Mouse (Mus musculus): ENCODE measurements around the gene Gje1. TPM values are rescaled to one million over a fixed set of nuclear protein-coding genes. Genes with fewer than 3 reads are reported as not detected.

Gje1 gene
- polyA plus RNA-seq (2012; ENCODE audit: low replicate concordance) = not detected in 2 replicates

DNA sequence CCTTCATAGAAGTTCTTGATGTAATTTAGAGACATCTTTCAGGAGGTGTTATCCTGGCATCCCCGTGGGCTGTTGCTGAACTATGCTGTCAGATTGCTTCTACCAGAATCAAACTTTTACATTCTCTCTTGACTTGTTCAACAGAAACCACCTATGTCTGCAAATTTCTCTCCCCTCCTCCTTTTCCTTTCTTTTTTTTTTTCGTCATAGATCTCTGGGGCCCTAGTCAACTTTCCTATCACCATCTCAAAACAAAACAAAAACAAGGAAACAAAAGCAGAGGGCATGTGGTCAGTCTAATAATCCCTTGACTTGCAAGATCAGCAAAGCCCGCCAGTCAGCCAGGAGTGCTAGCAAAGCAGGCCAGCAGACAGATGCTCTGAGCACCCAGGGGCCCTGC is at the start of gene Gje1:
Gene Gje1 (minus strand): TSS at position 101 of the 400 bp plus-strand sequence.

DNA sequence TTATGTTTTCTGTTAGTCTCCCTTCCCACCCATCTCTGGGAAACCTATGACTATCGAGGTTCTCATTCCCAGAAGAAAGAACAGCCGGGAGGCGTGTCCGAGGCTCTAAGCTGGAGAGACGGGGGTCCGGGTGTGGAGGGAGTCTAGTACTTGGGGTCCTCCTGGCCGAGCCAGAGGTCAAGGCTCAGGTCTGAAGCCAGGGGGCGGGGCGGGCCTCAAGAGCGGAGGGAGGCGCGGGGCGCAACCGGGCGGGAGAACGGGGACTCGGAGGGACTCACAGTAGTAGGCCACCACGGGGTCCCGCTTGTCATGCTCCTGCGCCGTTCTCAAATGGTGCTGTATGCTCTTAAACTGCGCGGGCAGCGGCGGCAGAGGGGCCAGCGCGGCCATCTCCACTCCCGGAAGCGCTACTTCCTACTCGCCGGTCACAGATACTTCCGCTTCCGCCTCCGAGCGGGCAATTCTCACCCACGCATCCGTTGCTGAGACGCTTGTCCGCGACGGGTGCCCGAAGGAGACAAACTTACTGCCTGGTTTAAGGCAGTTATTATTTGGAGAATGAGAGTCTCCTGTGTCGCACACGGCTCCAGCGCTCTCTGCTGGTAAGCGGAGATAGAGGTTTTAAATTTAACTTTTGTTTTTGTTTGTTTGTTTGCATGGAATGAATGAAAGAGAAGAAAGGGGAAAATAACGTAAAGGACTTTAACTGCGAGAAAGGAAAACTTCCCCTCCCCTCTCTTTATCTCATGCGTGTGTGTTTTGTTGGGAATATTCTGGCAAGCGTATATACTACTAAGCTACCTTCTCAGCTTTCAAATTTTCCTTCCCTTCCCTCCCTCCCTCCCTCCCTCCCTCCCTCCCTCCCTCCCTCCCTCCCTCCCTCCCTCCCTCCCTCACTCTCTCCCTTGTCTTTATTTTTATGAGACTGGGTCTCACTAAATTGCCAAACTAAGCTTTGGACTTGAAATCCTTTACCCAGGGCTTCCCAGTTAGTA is 12.6 kb downstream of the Gje1 start, which contains the start of the genes Vta1 and Nmbr:
Gene Vta1 (minus strand): TSS at position 489 of the 995 bp plus-strand sequence.
Gene Nmbr (plus strand): TSS at position 520 of the 995 bp plus-strand sequence.

Other genes starting within 250 kb of the Gje1 start
- 0.29 and 1.4 TPM in 2 replicates for gene Adgrg6, start 172.6 kb downstream of the Gje1 start, polyA plus RNA-seq (2012; ENCODE audit: low replicate concordance)
- gene Vta1, start 12.7 kb downstream of the Gje1 start, polyA plus RNA-seq (2012; ENCODE audit: low replicate concordance) = 6.2 and 12.9 TPM in 2 replicates
- gene Nmbr, start 12.6 kb downstream of the Gje1 start, polyA plus RNA-seq (2012; ENCODE audit: low replicate concordance) = not detected in 2 replicates